Mouse (Mus musculus) limb, embryonic 15.5 days (tissue): ENCODE measurements at regions not wholly inside any gene's neighbourhood (a gene's known extent, or its start where the extent isn't known, plus 50 kb on each side); places are given as distances from the start of the nearest gene placed in this dataset.

Experiments used
- ATAC-seq: fragments of 200-750 bp; cut with Nextera tagmentation; 2 replicates; pipeline ENCODE4 v1.8.0; 2017; ENCODE audit warnings: low read depth, moderate TSS enrichment; ENCODE audit not compliant: insufficient number of reproducible peaks, low FRiP score, low TSS enrichment
- H3K27ac ChIP-seq: fragments of 300-500 bp; sonication (generic); 2 replicates; pipeline ENCODE4 v1.5.1; 2015; ENCODE audit warnings: moderate library complexity, mild to moderate bottlenecking, inconsistent platforms
- H3K27me3 ChIP-seq: fragments of 300-500 bp; sonication (generic); 2 replicates; pipeline ENCODE4 v1.6.1; 2015; ENCODE audit warnings: inconsistent platforms
- H3K36me3 ChIP-seq: fragments of 300-500 bp; sonication (generic); 2 replicates; pipeline ENCODE4 v1.6.1; 2015; ENCODE audit warnings: inconsistent platforms
- H3K4me1 ChIP-seq: fragments of 300-500 bp; sonication (generic); 2 replicates; pipeline ENCODE4 v1.6.1; 2015; ENCODE audit warnings: inconsistent platforms
- H3K4me2 ChIP-seq: fragments of 300-500 bp; sonication (generic); 2 replicates; pipeline ENCODE4 v1.6.1; 2015; ENCODE audit warnings: mild to moderate bottlenecking, inconsistent platforms
- H3K4me3 ChIP-seq: fragments of 300-500 bp; sonication (generic); 2 replicates; pipeline ENCODE4 v1.5.1; 2015; ENCODE audit warnings: mild to moderate bottlenecking, inconsistent platforms
- H3K9ac ChIP-seq: fragments of 300-500 bp; sonication (generic); 2 replicates; pipeline ENCODE4 v1.6.1; 2015; ENCODE audit warnings: inconsistent platforms
- H3K9me3 ChIP-seq: fragments of 300-500 bp; sonication (generic); 2 replicates; pipeline ENCODE4 v1.6.1; 2016; ENCODE audit warnings: inconsistent platforms
- WGBS: fragments of 180-500 bp; shearing (Covaris S2); methylation state at CpG from one replicate; pipeline ENCODE4 v1.1.7; 2015; 5-methylcytosine and 5-hydroxymethylcytosine counted together

DNA sequence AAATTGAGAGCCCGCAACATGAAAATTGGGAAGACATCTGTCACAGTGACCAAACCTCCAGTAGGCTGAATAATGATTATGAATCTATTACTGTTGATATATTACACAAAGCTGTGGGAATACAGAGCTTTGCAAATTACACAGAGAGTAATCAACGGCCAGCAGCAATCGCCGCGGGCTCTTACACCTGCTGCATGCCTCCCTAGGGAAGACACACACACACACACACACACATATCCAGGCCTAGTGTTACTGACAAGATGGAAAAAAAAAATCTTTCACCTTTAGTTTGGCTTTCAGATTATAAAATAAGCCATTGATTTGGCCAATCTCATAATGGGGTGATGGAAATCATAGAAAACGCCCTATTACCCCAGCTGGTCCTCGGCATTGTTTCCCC lies 327.4 kb downstream of the Btg1 start:
- H3K4me1 ChIP-seq, result no peaks in the 10 kb centered on the region
- H3K27me3 ChIP-seq, result no peaks in the 10 kb centered on the region
- H3K4me2 ChIP-seq, result no peak overlapping the region
- no peak for ATAC-seq
- H3K36me3 ChIP-seq, result no peaks in the 10 kb centered on the region
- no peak overlapping the region for H3K9ac ChIP-seq
- H3K27ac ChIP-seq, result no peak overlapping the region
- H3K9me3 ChIP-seq, result no peaks in the 10 kb centered on the region
- no peak overlapping the region for H3K4me3 ChIP-seq
- 92% methylated on average over 7 of the region's 7 CpGs for WGBS

DNA sequence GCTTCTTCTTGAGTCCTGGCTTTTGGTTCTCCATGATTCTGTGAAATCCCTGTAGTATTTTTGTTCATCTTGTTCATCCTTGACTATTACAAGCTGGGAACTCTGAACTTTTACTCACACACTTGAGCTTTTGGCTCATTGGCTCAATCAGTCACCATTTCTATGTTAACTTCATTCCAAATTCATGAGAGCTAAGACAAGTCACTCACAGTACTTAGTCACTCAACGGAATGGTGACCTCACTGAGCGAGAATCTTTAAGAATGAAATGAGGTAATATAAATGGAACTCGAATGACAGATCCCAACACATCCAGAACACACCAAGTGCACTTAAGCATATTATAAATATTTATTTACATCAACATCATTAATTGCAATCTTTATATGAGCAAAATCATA lies 331.2 kb downstream of the Btg1 start:
- Histone ChIP-seq H3K9ac (no peak overlapping the region), H3K4me3 (no peak overlapping the region), H3K4me1 (no peaks in the 10 kb centered on the region), H3K9me3 (no peaks in the 10 kb centered on the region), H3K4me2 (no peak overlapping the region), H3K27ac (no peak overlapping the region), H3K36me3 (no peaks in the 10 kb centered on the region), H3K27me3 (no peaks in the 10 kb centered on the region)
- WGBS, result 86% methylated on average over 3 of the region's 3 CpGs
- no peak for ATAC-seq

DNA sequence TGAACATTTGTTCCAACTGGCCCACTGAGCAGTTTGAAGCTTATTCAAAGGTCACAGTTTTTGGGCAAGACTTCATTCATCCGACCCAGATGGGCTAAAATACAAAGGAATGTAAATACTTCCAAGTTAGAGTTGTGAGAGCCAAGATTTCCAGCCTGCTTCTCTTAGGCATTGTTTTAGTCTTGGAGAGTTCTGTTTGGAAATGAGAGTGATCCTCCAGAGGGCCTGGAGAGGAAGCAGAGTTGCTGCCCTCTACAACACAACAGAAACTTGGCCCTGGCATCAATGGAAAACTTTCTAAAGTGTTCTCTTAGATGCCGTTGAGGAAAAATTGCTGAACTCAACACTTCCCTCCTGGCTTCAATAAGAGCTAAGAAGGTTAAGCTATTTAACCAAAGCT lies 332.1 kb downstream of the Btg1 start:
- ATAC-seq, result no peak
- Histone ChIP-seq H3K27ac (no peak overlapping the region), H3K4me2 (no peak overlapping the region), H3K4me3 (no peak overlapping the region), H3K9me3 (no peaks in the 10 kb centered on the region), H3K27me3 (no peaks in the 10 kb centered on the region), H3K36me3 (no peaks in the 10 kb centered on the region), H3K4me1 (no peaks in the 10 kb centered on the region), H3K9ac (no peak overlapping the region)
- WGBS, result 36% methylated on average over 2 of the region's 2 CpGs

DNA sequence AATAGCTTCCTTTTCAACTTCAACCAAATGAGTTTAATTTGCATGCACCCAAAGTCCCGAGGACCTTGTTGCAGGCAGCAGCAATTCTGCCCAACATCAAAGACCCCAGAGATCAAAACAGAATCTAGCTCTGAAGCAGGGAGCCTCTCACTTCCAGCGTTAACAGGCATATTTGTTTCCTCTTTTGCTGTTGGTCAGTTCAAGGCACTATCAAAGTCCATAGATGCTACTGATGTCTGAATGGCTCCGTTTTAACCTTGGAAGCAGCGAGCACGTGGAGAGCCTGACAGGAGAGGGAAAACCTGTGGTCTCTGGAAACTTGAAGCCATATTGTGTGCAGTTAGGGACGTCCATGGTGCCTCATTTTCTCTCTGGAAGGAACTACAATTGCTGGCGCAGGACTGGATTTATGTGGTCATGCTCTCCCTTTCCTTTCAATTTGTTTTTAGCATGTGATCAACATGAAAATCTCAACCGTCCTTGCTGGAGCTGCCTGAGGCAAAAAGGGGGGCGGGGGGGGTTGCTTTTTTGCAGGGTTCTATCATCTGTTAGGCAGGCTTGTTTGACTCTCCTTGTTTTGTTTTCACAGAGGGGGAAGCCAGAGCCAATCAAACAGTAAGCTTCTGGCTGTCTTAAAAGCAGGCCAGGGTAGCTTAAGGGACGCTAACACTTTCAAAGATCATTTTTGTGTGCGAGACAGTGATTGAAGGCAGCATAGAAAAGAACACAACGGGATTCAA lies 338.4 kb downstream of the Btg1 start:
- no peak overlapping the region for H3K4me3 ChIP-seq
- H3K4me2 ChIP-seq, result peak overlapping the region; percentile 19; the same call in 1 of the 2 replicates
- H3K4me1 ChIP-seq, result peaks cover 14% of the 10 kb centered on the region
- WGBS, result 17% methylated on average over 12 of the region's 12 CpGs
- H3K9me3 ChIP-seq, result no peaks in the 10 kb centered on the region
- no peak for ATAC-seq
- no peak overlapping the region for H3K9ac ChIP-seq
- H3K36me3 ChIP-seq, result no peaks in the 10 kb centered on the region
- no peaks in the 10 kb centered on the region for H3K27me3 ChIP-seq
- peak overlapping the region; percentile 27; the same call in 1 of the 2 replicates for H3K27ac ChIP-seq

DNA sequence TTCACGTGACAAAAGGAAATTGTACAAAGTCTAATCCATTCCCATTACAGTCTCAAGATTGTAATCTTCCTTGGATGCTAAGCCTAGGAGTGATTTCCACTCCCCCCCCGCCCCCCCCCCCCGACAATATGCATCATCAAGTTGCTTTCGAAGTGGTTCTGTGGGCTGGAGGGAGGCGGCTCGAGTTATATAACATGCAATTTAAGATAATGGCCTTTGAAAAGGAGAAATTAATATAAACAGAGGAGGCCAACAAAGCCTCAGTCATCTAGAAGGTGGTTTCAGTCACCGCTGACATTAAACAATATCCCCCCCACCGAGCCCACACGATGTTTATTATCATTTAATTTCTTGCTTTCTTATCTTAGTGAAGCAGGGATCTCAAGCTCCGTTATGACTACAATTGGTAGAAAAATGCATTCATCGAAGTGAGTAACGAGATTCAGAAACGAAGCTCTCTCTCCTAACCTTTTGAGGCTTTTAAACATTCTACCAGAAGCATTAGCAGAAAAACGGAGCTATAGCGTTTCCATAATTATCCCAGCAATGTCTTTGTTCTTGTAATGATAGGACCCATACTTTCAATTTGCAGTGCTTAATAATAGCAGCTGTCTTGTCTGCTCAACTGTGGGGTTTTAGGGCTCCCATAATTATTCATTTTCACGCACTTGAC lies 339.1 kb downstream of the Btg1 start:
- no peak overlapping the region for H3K9ac ChIP-seq
- WGBS, result 26% methylated on average over 16 of the region's 16 CpGs
- H3K4me1 ChIP-seq, result peaks cover 14% of the 10 kb centered on the region
- no peaks in the 10 kb centered on the region for H3K36me3 ChIP-seq
- no peak overlapping the region for H3K4me3 ChIP-seq
- ATAC-seq, result no peak
- peak overlapping the region; percentile 19; the same call in 1 of the 2 replicates for H3K4me2 ChIP-seq
- H3K27ac ChIP-seq, result no peak overlapping the region
- no peaks in the 10 kb centered on the region for H3K9me3 ChIP-seq
- no peaks in the 10 kb centered on the region for H3K27me3 ChIP-seq

DNA sequence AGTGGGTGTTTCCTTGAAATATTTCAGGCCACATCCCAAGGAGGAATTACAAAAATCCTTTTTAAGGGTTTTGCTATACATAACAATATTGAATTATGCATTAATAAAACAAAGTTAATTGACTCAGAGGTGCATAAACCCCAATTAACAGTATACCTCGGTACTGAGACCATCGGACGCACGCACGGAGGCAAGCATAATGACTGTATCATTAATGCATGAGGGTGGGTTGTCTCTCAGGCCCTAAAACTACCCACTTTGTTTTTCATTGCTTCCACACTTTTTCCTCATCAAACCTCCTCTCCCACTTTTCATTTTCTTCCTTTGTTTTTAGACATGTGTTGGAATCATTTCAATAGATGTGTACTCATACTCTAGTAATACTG lies 339.6 kb downstream of the Btg1 start:
- no peak for ATAC-seq
- Histone ChIP-seq H3K4me2 (no peak overlapping the region), H3K4me1 (peaks cover 14% of the 10 kb centered on the region), H3K27ac (no peak overlapping the region), H3K9me3 (no peaks in the 10 kb centered on the region), H3K27me3 (no peaks in the 10 kb centered on the region), H3K36me3 (no peaks in the 10 kb centered on the region), H3K9ac (no peak overlapping the region), H3K4me3 (no peak overlapping the region)
- 64% methylated on average over 5 of the region's 5 CpGs for WGBS

DNA sequence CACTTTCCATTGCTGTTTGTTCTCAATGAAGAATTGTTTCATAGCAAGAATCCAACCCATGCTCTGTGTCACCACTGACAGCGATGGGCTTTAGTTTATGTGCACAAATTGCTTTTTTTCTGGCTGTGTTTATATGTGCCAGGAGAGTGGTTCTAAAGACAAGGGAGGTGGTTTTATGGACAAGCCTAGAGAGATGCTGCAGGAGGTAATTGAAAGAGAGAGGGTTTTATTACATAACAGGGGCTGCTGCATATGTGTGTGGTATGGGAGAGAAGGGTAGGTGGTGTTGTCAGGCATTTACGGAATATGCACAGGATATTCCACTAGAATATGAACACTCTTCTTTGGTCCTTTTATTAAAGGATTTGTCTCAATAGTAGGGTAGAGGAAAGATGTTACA lies 340.2 kb downstream of the Btg1 start:
- no peak for ATAC-seq
- Histone ChIP-seq H3K9me3 (no peaks in the 10 kb centered on the region), H3K4me1 (peaks cover 14% of the 10 kb centered on the region), H3K36me3 (no peaks in the 10 kb centered on the region), H3K9ac (no peak overlapping the region), H3K4me2 (no peak overlapping the region), H3K27ac (no peak overlapping the region), H3K4me3 (no peak overlapping the region), H3K27me3 (no peaks in the 10 kb centered on the region)
- WGBS, result 49% methylated on average over 2 of the region's 2 CpGs

DNA sequence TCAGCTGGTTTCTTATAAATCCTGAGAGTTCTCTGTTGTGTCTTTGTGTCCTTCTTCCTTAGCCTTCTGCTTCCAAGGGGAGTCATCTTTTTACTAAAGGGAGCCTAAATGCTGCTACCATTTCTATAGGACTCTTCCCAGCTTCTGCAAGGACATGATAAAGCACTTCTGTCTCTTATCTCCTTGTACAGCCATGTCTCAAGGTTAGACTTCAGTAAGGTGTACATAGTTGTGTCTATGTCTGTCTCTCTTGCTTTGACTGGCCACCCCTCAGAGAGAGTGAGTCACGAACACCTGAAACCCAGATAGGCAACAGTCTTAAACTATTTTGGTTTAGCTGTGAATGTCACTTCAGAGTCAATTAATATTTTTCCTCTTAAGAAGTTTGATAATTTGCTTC lies 353.0 kb downstream of the Btg1 start:
- Histone ChIP-seq H3K27ac (no peak overlapping the region), H3K27me3 (no peaks in the 10 kb centered on the region), H3K36me3 (no peaks in the 10 kb centered on the region), H3K4me1 (no peaks in the 10 kb centered on the region), H3K4me2 (no peak overlapping the region), H3K9me3 (no peaks in the 10 kb centered on the region), H3K9ac (no peak overlapping the region), H3K4me3 (no peak overlapping the region)
- 91% methylated on average over 1 of the region's 1 CpGs for WGBS
- ATAC-seq, result no peak

DNA sequence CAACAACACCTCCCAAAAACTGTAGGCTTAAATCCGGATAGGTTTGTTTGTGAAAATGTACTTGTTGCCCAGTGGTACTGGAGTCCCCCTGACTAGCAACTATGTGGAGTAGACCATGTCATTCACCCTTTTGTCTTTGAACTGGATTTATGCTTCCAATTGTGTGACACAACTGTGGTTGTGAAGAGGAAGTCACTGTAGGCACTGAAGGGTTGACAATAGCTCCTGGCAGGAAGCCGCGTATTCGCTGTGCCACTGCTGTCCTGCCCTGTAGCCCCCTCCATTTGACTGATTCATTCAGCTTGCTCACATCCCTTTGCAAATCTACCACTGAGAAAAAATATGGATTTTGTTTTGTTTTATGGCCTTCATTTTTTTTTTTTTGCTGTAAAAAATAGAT lies 353.9 kb downstream of the Btg1 start:
- no peak overlapping the region for H3K27ac ChIP-seq

DNA sequence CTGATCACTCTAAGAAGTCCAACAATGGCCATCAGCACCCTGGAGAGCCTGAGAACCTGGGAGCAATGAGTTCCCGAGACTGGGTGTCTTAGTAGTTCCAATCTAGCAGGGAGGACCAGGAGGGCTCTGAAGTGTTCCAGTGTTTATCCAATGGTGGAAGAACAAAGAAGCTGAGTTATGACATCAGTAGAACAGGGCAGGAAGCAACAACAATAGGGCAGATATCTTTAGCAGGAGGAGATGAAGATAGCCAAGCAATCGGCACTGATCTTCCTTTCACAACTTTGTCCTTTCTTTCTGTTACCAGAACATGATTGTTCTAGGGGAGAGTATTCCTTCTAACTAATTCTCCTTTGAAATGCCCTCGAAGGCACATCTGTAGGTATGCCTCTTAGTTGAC lies 355.0 kb downstream of the Btg1 start:
- no peak for ATAC-seq
- no peaks in the 10 kb centered on the region for H3K27me3 ChIP-seq
- WGBS, result 84% methylated on average over 3 of the region's 3 CpGs
- H3K9me3 ChIP-seq, result no peaks in the 10 kb centered on the region
- no peak overlapping the region for H3K27ac ChIP-seq
- no peak overlapping the region for H3K4me2 ChIP-seq
- H3K4me3 ChIP-seq, result no peak overlapping the region
- no peaks in the 10 kb centered on the region for H3K36me3 ChIP-seq
- no peaks in the 10 kb centered on the region for H3K4me1 ChIP-seq
- H3K9ac ChIP-seq, result no peak overlapping the region

More for the DNA sequence above, 353.9 kb downstream of the Btg1 start:
- no peaks in the 10 kb centered on the region for H3K27me3 ChIP-seq
- H3K4me3 ChIP-seq, result no peak overlapping the region
- ATAC-seq, result no peak
- no peak overlapping the region for H3K4me2 ChIP-seq
- H3K9ac ChIP-seq, result no peak overlapping the region
- no peaks in the 10 kb centered on the region for H3K36me3 ChIP-seq
- 85% methylated on average over 4 of the region's 4 CpGs for WGBS
- no peaks in the 10 kb centered on the region for H3K9me3 ChIP-seq
- no peaks in the 10 kb centered on the region for H3K4me1 ChIP-seq

DNA sequence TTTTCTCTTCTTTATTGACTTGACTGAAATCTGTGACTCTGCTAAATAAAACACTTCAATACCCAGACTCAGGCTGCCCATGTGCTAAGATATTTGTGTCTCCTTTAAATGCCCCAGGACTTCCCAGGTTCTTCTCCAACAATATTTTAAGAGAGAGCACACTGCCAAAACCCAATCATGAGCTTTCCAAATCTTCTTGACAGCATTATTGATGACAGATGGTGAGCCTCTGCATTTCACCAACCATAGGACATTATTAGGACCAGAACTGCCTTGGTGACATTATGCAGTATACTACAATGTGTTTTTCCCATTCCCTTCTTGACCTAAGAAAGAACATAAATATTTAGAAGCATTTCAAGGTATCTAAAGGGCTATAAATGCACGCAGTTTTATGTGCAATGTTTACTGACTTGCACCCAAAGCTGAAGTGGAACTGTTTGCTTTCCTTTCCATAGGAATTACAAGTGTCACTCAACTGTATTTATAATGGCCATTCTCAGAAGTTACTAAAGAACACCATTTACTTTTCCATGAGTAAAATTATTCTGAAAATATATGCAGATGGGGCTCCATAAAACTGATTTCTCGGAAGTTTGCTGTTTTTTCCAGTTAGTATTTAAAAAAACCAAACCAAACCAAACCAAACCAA lies 357.6 kb downstream of the Btg1 start:
- H3K27ac ChIP-seq, result no peak overlapping the region

DNA sequence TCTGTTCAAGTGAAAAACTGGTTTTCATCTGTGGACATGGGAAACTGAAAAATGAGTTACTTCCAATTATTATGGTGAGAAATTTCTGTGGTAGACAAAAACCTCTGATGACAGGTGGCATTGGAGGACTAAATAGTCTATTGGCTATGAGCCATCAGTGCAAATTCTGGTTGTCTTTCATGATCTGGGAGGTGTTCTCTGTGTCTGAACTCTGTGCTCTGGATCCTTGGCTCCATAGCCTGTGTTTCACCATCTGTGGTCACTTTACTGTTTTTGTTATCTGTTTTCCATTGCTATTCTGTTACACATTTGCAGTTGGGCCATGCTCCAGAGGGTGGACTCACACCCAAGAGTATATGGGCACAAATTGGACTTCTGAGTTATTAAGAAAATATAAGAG lies 359.9 kb downstream of the Btg1 start:
- H3K27me3 ChIP-seq, result no peaks in the 10 kb centered on the region
- ATAC-seq, result no peak
- H3K4me1 ChIP-seq, result no peaks in the 10 kb centered on the region
- no peak overlapping the region for H3K9ac ChIP-seq
- no peak overlapping the region for H3K27ac ChIP-seq
- no peaks in the 10 kb centered on the region for H3K9me3 ChIP-seq
- no peaks in the 10 kb centered on the region for H3K36me3 ChIP-seq
- H3K4me3 ChIP-seq, result no peak overlapping the region
- no peak overlapping the region for H3K4me2 ChIP-seq

More for the DNA sequence above, 357.6 kb downstream of the Btg1 start:
- Histone ChIP-seq H3K9ac (no peak overlapping the region), H3K4me3 (no peak overlapping the region), H3K4me1 (no peaks in the 10 kb centered on the region), H3K9me3 (no peaks in the 10 kb centered on the region), H3K27me3 (no peaks in the 10 kb centered on the region), H3K4me2 (no peak overlapping the region), H3K36me3 (no peaks in the 10 kb centered on the region)
- WGBS, result 47% methylated on average over 2 of the region's 2 CpGs
- ATAC-seq, result no peak
